Mouse (Mus musculus) midbrain, embryonic 11.5 days (tissue): ENCODE data around the gene Gm49322. TPM values are rescaled to one million over a fixed set of nuclear protein-coding genes. Genes with fewer than 3 reads are reported as not detected.

Experiments
- ATAC-seq: fragments of 200-750 bp; cut with Nextera tagmentation; 2 replicates; pipeline ENCODE4 v1.8.0; 2017; ENCODE audit warnings: moderate TSS enrichment, moderate library complexity; ENCODE audit not compliant: low FRiP score
- DNase-seq: peaks from one replicate; pipeline ENCODE4 v3.0.0; 2015; ENCODE audit warnings: low spot score; ENCODE audit errors: missing footprints
- H3K27ac ChIP-seq: fragments of 300-500 bp; sonication (generic); 2 replicates; pipeline ENCODE4 v1.5.1; 2014; ENCODE audit warnings: low read depth, low read length
- H3K27me3 ChIP-seq: fragments of 300-500 bp; sonication (generic); 2 replicates; pipeline ENCODE4 v1.6.1; 2014; ENCODE audit warnings: mild to moderate bottlenecking, low read length, moderate library complexity, mixed read lengths; ENCODE audit not compliant: control insufficient read depth, insufficient read depth
- H3K36me3 ChIP-seq: fragments of 300-500 bp; sonication (generic); 2 replicates; pipeline ENCODE4 v1.6.1; 2014; ENCODE audit warnings: mild to moderate bottlenecking, low read length, moderate library complexity, mixed read lengths; ENCODE audit not compliant: control insufficient read depth, insufficient read depth
- H3K4me1 ChIP-seq: fragments of 300-500 bp; sonication (generic); 2 replicates; pipeline ENCODE4 v1.6.1; 2014; ENCODE audit warnings: low read length; ENCODE audit not compliant: control insufficient read depth, insufficient read depth
- H3K4me2 ChIP-seq: fragments of 300-500 bp; sonication (generic); 2 replicates; pipeline ENCODE4 v1.6.1; 2014; ENCODE audit warnings: mild to moderate bottlenecking, moderate library complexity
- H3K4me3 ChIP-seq: fragments of 300-500 bp; sonication (generic); 2 replicates; pipeline ENCODE4 v1.5.1; 2014; ENCODE audit warnings: low read depth, low read length
- H3K9ac ChIP-seq: fragments of 300-500 bp; sonication (generic); 2 replicates; pipeline ENCODE4 v1.6.1; 2014; ENCODE audit warnings: low read length
- H3K9me3 ChIP-seq: fragments of 300-500 bp; sonication (generic); 2 replicates; pipeline ENCODE4 v1.6.1; 2016; ENCODE audit warnings: low read length; ENCODE audit not compliant: control insufficient read depth
- WGBS: fragments of 180-500 bp; shearing (Covaris S2); extraction: QIAGEN DNeasy Blood & Tissue Kit; methylation state at CpG from one replicate; pipeline ENCODE4 v1.1.7; 2014; 5-methylcytosine and 5-hydroxymethylcytosine counted together
- polyA plus RNA-seq: library from polyadenylated mRNA; unstranded; fragments of >200 nt; fragmentation: Nextera tagmentation; extraction: Ambion mirVana; gene quantifications from 2 replicates; pipeline ENCODE4 v1.2.1, GENCODE M21; 2014

Gm49322 gene
- polyA plus RNA-seq, 1 experiment from 2014 or later = 2.2 TPM

GRCm38 (mm10) chr10:80656130-80656862 is 50.5 kb downstream of the Gm49322 start:
- peak; percentile 100 for DNase-seq
- Histone ChIP-seq H3K27ac (peak overlapping the region; percentile 76), H3K27me3 (no peaks in the 10 kb centered on the region), H3K9ac (peak overlapping the region; percentile 96), H3K4me1 (peaks cover 15% of the 10 kb centered on the region), H3K9me3 (no peaks in the 10 kb centered on the region), H3K36me3 (no peaks in the 10 kb centered on the region), H3K4me3 (peak overlapping the region; percentile 92), H3K4me2 (peak overlapping the region; percentile 93)
- WGBS = 1% methylated on average over 66 of the region's 72 CpGs
- peak; percentile 86 for ATAC-seq

- Histone ChIP-seq H3K36me3 (no peaks in the 10 kb centered on the region), H3K4me3 (peak within 1 kb of the TSS; percentile 92), H3K27me3 (no peaks in the 10 kb centered on the region), H3K4me1 (peaks cover 15% of the 10 kb centered on the region), H3K27ac (peak within 1 kb of the TSS; percentile 76), H3K9ac (peak within 1 kb of the TSS; percentile 96), H3K4me2 (peak within 1 kb of the TSS; percentile 93), H3K9me3 (no peaks in the 10 kb centered on the region)
- no peak for DNase-seq
- ATAC-seq = peak; percentile 60
- 18% methylated on average over 15 of the region's 15 CpGs for WGBS
These were observed 51.2 kb downstream of the Gm49322 start, which contains the start of gene Btbd2 for GRCm38 (mm10) chr10:80656863-80657623. Gene Btbd2 (minus strand): TSS chr10:80657071.

GRCm38 (mm10) chr10:80658194-80658840 is 52.5 kb downstream of the Gm49322 start:
- no peaks in the 10 kb centered on the region for H3K36me3 ChIP-seq
- H3K4me3 ChIP-seq = no peak overlapping the region
- H3K9ac ChIP-seq = no peak overlapping the region
- H3K4me2 ChIP-seq = no peak overlapping the region
- ATAC-seq (no peak), DNase-seq (no peak)
- no peaks in the 10 kb centered on the region for H3K9me3 ChIP-seq
- WGBS = 90% methylated on average over 14 of the region's 14 CpGs
- H3K4me1 ChIP-seq = peaks cover 15% of the 10 kb centered on the region
- no peaks in the 10 kb centered on the region for H3K27me3 ChIP-seq
- no peak overlapping the region for H3K27ac ChIP-seq

- no peak overlapping the region for H3K4me3 ChIP-seq
- WGBS = 73% methylated on average over 4 of the region's 4 CpGs
- no peaks in the 10 kb centered on the region for H3K9me3 ChIP-seq
- H3K27ac ChIP-seq = no peak overlapping the region
- no peaks in the 10 kb centered on the region for H3K27me3 ChIP-seq
- no peak overlapping the region for H3K9ac ChIP-seq
- no peak for DNase-seq
- H3K36me3 ChIP-seq = no peaks in the 10 kb centered on the region
- ATAC-seq = no peak
- no peak overlapping the region for H3K4me2 ChIP-seq
- H3K4me1 ChIP-seq = peaks cover 15% of the 10 kb centered on the region
These were observed 53.0 kb downstream of the Gm49322 start for GRCm38 (mm10) chr10:80658841-80659202.

GRCm38 (mm10) chr10:80659213-80659612 is 53.4 kb downstream of the Gm49322 start:
- Histone ChIP-seq H3K27ac (no peak overlapping the region), H3K4me2 (no peak overlapping the region), H3K4me3 (no peak overlapping the region), H3K27me3 (no peaks in the 10 kb centered on the region), H3K4me1 (peaks cover 15% of the 10 kb centered on the region), H3K36me3 (no peaks in the 10 kb centered on the region), H3K9me3 (no peaks in the 10 kb centered on the region), H3K9ac (no peak overlapping the region)
- DNase-seq (peak; percentile 99), ATAC-seq (no peak)
- WGBS = 20% methylated on average over 10 of the region's 10 CpGs

- H3K27ac ChIP-seq = no peak overlapping the region
- WGBS = 34% methylated on average over 5 of the region's 5 CpGs
- H3K4me2 ChIP-seq = no peak overlapping the region
- DNase-seq = peak; percentile 89
- 0 out of 2 replicates have a peak, but pooled peaks cover 6% of the 10 kb centered on the region for H3K4me1 ChIP-seq
- no peaks in the 10 kb centered on the region; the same call in 1 of the 2 replicates for H3K36me3 ChIP-seq
- no peak overlapping the region for H3K9ac ChIP-seq
- no peaks in the 10 kb centered on the region for H3K27me3 ChIP-seq
- H3K4me3 ChIP-seq = no peak overlapping the region
- H3K9me3 ChIP-seq = no peaks in the 10 kb centered on the region
- ATAC-seq = no peak
These were observed 55.3 kb downstream of the Gm49322 start for GRCm38 (mm10) chr10:80661149-80661548.

GRCm38 (mm10) chr10:80663485-80664196 is 57.8 kb downstream of the Gm49322 start:
- Histone ChIP-seq H3K27ac (no peak overlapping the region), H3K4me3 (no peak overlapping the region), H3K36me3 (peaks cover 22% of the 10 kb centered on the region), H3K4me2 (no peak overlapping the region), H3K9me3 (no peaks in the 10 kb centered on the region), H3K27me3 (no peaks in the 10 kb centered on the region), H3K4me1 (0 out of 2 replicates have a peak, but pooled peaks cover 3% of the 10 kb centered on the region), H3K9ac (no peak overlapping the region)
- ATAC-seq = no peak
- DNase-seq = no peak
- 75% methylated on average over 5 of the region's 5 CpGs for WGBS

- no peak overlapping the region for H3K27ac ChIP-seq
- no peak overlapping the region for H3K4me3 ChIP-seq
- H3K4me2 ChIP-seq = no peak overlapping the region
- WGBS = 48% methylated on average over 16 of the region's 16 CpGs
- H3K9me3 ChIP-seq = no peaks in the 10 kb centered on the region
- 0 out of 2 replicates have a peak overlapping the region, but pooled peaks have one; percentile 3 for H3K9ac ChIP-seq
- no peaks in the 10 kb centered on the region for H3K27me3 ChIP-seq
- no peak for DNase-seq
- 0 out of 2 replicates have a peak, but pooled peaks cover 3% of the 10 kb centered on the region for H3K4me1 ChIP-seq
- no peak for ATAC-seq
- H3K36me3 ChIP-seq = peaks cover 30% of the 10 kb centered on the region
These were observed 58.6 kb downstream of the Gm49322 start for GRCm38 (mm10) chr10:80664197-80665015.
